Mouse (Mus musculus) urinary bladder, adult 18-20 months (tissue): ENCODE results near the gene Sulf2.
"Not testable (repeated sequence)": the region's sequence is repeated elsewhere in the genome, so short reads cannot be mapped to it uniquely, and the experiment has no call there.

Source experiments
- DNase-seq, 2 experiments: peaks; one replicate each; pipeline ENCODE4 v3.0.0; 2022; ENCODE audit warnings: low spot score in 2 of 2, mixed read lengths in 2 of 2

Sulf2 gene

DNA sequence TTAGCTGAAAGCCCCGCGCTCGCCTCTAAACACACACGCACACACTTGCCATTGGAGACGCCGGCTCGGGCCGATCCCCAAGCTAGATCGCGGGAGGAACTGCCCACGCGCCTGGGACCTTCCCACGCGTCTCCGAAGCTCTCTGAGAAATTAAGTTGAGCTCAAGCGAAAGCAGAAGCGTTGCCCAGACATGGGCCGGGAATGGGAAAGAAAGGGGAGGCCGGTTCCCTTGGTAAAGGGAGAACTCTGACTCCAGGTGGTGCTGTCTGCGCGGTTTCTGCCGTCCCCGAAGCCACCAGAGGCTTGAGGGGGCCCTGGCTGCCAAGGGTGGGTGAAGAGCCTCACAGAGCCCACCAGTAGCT is at the start of gene Sulf2:
Gene Sulf2, minus strand, starts transcription at position 210 of the 362 bp plus-strand sequence.
- peak in 1 of 2 experiments; percentile 71 for DNase-seq

DNA sequence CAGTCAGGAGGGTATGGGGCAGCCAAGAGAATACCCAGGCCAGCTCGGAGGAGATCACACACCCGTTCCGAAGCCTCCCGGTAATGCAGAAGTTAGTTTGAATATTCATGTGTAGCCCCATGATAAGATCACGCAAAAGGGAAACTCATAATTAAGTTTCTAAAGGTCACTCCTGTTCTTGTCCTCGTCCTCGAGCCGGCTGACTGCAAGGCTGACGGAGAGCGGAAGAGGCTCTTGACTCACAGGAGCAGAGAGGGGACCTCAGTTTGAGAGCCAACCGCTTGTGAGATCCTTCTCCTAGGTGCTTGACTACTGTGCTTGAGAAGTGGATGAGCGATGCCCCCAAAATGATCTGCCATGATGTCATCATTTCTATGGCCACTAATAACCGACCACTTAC is 48.7 kb upstream of the Sulf2 start:
- no peak for DNase-seq

DNA sequence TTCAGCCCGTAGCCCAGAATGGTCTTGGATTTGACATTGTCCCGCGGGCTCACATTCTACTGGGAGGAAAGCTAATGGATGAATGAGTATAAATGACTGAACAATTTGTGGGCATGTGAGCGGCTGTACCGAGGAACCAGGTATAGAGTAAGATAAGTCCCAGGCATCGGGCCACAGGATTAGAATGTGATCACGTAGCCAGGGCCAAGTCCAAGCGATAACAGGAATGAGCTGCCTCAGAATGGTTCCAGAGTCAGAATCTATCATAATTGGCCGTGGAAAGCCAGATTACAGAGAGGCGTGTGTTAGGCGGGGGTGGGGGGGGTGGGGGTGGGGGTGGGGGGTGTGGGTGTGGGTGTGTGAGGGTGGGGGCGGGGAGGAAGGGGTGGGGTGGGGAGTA is 48.2 kb upstream of the Sulf2 start:
- no peak for DNase-seq

DNA sequence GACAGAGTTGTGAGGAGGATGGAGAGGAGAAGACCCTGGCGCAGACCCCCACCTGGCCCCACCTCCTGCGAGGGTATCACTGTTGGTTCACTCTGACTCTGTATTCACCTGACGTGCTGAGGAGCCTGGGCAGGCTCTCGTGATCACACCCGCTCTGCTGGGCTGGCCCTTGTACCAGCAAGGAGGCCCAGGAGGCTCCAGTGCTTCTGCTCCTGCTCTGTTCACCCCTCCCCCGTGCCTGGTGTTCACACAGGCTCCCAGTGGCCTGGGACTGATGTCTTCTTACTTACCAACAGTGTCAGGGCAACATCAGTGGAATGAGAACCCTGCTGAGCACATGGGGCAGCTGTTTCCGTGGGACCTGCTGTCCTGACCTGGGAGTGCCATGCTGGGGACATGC is 42.5 kb upstream of the Sulf2 start:
- no peak for DNase-seq

DNA sequence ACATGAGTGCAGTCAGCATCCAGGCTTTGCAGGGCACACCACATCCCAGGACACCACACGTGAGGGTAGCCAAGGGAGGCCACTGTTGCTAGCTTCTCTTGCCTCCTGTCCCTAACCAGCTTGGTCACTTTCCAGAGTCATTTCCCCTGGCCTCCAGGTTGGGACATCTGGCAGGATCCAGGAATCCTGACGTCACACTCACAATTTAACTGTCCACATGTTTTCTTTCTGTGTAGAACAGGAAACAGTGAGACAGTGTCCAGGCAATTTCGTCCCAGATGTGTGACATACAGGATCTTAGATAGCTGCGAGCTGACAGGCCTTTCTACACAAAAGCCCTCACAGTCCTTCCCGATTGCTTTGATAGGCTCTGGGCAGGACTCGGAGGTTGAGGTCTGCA is 41.6 kb upstream of the Sulf2 start:
- DNase-seq = no peak

DNA sequence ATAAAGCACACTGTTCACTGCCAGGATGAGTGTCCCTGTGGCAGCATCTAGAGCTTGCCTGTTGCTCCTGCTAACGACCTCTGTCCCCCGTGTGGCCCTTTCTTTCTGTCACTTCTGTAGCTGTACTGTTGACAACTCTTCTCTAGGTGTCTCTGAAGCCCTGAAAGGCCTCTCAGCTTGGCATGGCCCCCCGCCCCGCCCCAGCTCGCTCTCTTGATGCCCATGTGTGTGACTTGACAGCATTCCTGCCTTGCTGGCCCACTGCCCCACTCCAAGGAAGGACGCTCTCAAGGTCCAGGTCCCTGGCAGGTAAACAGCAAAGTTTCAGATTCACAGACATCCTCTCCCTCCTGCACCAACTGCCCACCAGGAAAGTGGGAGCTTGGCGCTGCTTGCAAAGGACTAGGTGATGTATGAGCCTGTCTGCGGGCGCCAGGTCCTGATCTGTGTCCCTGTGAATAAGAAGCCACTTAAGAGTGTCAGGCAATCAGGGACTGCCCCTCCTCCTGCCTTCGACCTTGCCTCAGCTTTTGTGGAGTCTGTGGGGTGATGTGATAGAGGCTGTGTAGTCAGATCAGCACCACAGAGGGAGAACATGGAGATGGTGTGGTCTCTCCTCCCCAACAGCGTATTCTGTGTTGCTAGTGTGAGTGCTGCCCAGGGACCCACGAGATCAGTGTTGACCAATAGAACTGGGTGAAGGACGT is 40.8 kb upstream of the Sulf2 start:
- DNase-seq = no peak

DNA sequence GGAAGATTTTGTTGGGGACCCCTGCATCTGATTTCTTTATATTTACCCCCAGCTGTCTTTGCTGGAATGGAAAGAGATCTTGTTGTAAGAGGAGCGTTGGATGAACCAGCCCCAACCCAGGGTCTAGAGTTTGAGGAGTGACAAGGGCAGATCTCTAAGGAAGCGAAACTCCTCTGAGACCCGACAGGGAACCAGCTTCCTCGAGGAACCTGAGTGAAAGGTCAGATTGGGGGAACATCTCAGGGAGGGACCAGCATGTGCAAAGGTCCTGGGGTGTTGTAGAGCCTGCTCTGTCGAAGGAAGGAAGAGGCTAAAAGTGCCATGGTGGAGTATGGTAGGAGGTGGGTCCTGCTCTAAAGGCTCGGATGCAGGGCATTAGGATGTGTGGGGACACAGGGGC is 39.6 kb upstream of the Sulf2 start:
- no peak for DNase-seq

DNA sequence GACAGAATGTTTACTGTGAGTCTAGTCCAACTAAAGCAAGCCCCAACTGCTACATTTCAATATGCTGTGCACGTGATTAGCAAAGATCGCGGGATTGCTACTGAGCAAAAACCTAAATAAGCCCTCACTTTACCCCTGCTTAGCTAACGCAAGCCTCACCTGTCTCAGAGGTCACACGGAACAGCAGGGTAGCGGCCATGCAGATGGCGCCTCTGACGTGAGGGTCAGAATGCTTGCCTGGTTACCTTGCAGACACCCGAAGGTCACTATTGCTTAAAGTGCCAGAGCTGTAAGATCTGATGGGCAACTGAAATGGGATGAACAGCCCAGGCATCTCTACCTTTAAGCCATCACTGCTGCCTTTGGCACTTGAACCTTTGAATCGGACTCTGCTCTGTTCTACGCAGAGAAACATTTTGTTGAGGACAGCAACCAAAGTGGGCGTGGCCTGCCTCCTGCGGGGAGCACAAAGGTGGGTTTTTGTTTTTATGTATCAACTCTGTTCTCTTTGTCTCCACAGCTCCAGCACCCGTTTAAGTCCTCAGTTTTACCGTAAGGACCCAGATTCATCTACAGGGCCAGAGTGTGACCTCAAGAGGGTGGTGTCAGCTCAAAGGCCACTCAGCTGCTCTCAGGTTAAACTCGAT is 38.8 kb upstream of the Sulf2 start:
- no peak for DNase-seq

DNA sequence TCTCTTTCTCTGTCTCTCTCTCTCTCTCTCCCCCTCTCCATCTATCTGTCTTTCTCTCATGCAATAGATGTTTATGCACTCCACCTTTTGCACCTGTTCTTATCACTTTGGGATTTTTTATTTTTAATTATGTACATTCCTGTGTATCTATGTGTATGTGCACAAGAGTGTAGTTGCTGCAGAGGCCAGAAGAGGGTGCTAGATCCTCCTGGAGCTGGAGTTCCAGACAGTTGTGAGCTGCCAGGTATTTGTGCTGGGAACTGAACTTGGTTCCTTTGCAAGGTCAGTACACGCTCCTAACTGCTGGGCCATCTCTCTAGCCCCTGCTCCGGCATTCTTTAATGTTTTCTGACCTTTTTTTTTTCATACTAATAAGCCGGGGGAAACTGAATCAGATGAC is 38.0 kb upstream of the Sulf2 start:
- DNase-seq = no peak

DNA sequence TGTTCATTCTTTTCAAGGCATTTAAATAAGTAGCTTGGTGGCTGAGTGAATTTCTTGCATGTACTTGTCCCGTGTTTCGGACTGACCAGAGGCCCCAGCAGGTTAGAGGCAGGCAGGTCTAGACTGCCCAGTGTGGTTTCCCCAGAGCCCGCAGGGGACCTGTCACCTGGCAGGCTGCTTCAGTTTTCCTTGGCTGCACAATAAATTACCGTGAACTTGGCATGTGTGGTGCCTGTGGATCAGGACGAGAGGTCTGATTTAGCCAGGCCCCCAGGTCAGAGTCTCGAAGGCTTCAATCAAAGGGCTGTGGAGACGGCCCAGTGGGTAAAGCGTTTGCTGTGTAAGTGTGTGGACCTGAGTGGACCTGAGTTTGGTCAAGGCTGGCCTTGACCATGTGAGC is 35.4 kb upstream of the Sulf2 start:
- peak; percentile 37 to 39 for DNase-seq

DNA sequence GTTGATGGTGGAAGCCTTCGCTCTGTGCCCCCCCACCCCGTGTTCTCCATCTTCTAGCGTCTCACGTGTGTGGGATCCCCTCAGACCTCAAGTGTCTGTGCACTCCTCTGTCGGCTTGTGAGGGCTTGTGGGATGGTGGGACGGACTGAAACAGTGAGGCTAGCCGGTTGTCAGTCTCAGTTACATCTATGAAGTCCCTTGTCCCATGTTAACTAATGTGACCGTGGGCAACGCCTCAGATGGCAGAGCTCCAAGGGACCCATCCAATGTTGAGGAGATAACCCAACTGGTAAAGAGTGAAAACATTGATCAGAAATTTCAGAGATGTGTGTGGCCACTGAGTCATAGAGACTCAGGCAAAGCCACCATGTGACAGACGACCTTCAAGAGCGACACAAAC is 33.7 kb upstream of the Sulf2 start:
- no peak for DNase-seq

DNA sequence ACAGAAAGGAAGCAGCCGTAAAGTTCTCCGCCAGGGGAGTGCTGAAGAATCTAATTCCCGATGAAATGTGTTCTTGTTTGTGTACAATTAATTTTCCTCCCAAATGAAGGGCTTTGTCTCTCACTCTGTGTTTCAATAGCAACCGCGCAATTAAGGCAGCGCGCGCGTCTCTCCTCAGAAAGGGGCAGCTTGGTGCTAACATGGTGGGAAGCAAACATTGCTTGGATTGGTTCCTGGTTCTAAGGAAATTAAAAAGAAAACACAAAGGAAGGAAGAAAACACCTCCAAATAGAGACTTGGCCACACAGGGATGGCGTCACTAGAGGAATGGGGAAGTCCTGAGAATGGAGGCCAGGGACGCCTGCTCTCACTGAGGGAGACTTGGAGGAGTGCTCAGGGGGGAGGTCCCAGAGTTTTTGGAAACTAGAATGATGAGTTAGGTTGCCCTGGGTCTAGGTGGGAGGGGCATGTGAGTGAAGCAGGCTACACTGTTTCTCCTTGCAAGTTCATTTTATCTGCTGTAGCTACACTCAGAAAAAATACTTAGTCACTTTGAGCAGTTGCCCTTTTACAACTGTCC is 32.5 kb upstream of the Sulf2 start:
- not testable (repeated sequence) for DNase-seq

DNA sequence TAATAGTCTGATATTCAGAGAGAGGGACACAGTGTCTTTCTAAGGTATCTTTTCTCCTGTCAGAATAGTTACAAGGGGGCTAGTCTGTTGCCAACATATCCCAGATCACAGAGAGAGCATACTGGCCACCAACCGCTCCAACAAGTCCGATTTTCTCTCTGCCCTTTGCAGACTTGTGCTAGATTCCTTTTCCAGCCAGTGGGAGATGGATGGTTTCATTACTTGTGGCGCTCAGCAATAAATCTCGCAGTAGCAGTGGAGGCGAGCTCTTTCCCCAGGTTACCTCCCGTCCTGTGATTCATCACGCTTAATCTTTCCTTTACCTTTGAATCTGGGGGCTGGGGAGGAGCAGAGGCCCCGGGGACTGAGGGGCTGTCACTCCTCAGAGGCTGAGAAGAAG is 31.9 kb upstream of the Sulf2 start:
- DNase-seq = not testable (repeated sequence)

DNA sequence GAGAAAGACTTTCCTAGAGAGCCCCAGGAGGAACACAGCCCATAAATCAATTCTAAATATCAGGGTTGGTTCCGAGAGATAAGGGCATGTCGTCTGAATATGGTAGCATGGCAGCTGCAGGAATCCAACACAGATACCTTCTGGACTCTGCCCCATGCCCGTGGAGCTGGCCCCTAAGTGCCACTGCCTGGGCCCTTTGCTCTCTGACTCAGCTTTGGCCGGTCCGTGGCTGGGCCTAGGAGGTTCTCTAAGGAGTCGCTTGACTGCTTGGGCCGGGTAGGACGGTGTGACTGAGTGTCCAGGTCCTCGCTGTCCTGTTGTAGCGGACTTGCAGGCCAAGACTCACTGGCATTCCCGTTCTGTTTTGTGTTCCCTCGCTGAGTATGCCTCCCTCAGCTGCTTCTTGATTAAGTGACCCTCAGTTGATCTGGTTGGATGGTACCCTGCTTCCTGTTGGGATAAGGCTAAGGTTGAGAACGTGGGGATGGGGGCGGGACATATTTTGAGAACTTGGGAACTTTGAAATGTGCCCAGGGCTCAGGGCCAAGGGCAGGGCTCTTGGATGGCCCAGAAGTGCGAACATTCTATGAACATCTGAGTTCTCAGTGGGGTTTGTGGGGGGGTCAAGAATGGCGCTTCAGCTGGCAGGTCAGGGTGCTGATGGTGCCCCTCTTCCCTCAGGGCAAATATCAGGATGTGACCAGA is 30.9 kb upstream of the Sulf2 start:
- DNase-seq = no peak

DNA sequence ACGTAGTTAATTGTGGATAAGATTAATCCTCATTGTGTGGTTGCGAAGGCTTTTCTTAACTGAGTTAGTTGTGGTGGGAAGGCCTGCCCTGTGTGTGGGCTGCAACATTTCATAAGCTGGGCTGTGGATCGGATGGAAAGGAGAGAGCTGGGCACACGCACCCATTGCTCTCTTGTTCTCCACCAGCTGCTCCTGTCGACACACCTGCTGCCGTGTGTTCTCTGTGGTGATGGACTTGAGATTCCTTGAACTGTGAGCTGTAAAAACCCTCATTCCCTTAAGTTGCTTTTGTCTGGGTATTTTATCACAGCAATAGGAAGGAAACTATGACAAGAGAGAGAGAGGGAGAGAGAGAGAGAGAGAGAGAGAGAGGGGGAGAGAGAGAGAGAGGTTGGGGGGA is 30.3 kb upstream of the Sulf2 start:
- DNase-seq = no peak

DNA sequence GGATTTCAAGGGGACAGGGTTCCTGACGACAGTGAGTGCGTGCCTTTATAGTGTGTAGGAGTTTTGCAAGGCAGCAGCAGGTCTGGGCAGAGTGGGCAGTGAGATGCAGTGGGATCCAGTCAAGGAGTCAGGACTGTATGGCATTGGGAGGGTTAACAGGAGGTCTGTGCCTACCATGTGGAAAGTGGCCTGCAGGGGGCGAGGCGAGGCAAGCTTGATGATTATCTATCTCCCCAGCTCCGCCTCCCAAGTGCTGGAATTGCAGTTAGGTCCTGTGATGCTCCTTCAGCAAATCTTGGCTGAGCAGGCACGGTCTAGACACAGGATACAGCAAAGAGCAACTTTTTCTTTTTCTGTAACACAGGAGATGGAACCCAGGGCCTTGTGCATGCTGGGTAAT is 29.0 kb upstream of the Sulf2 start:
- DNase-seq = no peak

DNA sequence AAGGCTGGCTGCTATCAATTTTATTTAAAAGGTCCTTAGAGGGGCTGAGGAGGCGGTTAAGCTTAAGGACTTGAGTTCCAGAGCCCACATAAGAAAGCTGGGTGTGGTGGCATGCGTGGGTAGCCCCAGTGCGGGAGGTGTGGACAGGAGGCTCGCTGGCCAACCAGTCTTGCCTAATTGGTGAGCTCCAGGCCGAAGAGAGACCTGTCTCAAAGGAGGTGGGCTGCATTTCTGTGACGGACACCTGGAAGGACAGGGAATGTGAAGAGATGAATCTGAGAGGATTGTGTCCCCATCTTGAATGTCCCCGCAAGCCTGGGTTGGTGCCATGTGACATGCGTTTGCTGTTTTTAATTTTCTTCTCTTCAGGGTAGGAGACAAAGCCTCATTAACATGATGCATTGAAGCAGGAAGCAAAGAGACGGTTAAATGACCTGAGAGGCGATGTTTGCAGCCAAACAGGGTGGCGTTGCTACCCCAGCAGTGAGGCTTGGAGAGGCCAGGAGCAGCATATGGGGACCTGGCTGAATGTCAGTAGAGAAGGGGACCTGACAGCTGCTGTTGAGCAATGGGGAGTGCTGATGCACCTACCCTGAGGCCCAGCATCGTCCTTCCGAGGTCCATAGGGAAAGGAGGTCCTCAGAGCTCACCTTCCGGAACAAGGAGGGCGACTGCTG is 26.7 kb upstream of the Sulf2 start:
- DNase-seq = no peak

DNA sequence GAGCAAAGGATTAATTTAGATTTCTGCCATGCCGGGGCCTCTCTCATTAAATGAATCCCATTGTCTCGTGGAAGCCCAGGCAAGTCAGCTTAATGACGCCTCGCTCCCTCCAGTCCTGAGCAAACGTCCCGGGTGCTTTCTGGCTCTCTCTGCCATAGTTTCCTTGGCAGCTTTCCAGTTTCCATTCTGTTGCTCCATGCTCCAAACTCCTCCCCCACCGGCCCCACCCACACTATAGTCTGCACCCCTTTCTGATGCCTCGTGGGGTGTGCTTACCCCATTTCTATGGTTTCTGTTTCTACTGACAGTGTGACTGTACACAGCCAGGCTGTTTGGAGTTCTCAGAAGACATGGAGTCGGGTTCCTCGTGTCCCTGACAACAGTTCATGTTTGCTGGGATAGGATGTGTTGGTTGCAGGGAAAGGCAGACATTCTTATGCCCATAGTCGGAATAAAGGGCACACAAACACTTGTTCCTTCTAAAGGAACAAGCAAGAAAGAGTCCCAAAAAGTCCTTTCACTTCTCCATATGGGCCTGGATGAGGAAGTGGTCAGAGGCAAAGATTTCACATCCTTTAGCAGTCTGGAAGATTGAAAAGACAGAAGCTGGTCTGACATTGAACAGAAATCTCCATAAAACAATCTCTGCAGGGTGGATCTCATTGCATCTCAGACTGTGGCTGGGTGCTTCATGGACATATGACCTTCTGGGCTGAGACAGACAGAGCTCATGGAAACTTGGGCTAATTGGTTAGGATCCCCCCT is 25.5 kb upstream of the Sulf2 start:
- peak; percentile 44 to 67 for DNase-seq

DNA sequence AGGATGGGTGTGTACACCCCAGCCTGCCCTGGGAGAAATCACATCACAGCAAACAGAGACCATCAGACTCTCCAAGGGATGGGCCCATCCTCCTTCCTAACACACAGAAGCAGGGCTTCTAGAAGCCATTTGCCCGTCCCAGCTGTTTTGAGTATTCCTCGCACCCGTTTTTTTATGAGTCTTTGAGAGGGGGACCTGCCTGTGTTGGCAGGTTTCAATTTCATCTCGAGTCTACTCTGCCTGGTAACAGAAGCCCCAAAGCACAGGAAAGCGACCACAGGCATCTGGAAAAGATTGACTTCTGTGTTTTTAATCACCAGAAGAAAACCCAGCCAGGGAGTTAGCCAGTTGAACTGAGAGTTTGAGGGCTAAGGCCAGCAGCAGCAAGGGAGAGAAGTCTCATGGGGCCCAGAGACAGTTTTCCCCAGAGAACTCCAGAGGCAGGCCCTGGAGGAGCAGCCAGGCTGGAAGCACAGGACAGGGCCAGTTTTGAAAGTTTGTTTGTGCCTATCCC is 24.7 kb upstream of the Sulf2 start:
- no peak for DNase-seq

DNA sequence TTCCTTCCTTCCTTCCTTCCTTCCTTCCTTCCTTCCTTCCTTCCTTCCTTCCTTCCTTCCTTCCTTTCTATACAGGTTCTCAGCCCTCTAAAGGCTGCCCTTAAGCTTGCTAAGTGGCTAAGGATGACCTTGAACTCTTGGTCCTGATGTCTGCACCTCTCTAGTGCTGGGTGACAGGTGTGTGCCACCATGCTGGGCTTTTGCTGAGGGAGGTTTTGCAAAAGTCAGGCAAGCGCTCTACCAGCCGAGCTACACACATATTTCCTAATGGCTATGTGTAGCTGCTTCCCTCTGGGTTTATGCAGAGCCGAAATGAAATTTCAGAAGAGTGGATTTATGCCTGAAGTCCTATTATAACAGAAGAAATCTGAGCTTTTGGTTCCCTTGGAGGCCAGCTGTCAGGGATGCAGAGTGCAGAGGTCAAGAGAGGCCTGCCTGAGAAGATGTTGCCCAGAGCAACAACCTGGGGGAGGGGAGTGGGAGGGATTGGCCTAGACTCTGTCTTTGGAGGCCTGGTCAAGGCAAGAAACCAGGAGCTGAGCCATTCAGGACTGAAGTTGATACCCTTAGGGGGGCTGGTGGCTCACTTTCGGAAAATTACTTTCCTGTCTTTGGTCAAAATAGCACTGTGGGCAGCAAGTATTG is 24.1 kb upstream of the Sulf2 start:
- no peak for DNase-seq
